Mouse (Mus musculus) left cerebral cortex, postnatal 10 days (tissue): ENCODE results near the gene Nenf. TPM values are rescaled to one million over a fixed set of nuclear protein-coding genes. Genes with fewer than 3 reads are reported as not detected.

ENCODE experiments used
- DNase-seq, 2 experiments: peaks; one replicate each; pipeline ENCODE4 v3.0.0; 2021 to 2022; ENCODE audit warnings: low spot score in 2 of 2, mixed read lengths in 1 of 2; ENCODE audit errors: extremely low spot score in 1 of 2
- intact Hi-C: fragments of 180-260 bp; cut with DNase I; formaldehyde crosslinking; loops from one replicate; pipeline ENCODE4 v1.15.1; 2025
- total RNA-seq, 2 experiments: library from RNA; stranded (reverse); gene quantifications; 2 replicates each; pipeline ENCODE4 v1.2.3; 2021

Nenf gene
- total RNA-seq, 2 experiments from 2014 or later = 81.5 to 82.4 TPM

GRCm38 (mm10) chr1:191293996-191294795, 23.8 kb downstream of the Nenf start:
- intact Hi-C loops = no loop called here
- DNase-seq = no peak

GRCm38 (mm10) chr1:191293051-191293450, 24.9 kb downstream of the Nenf start:
- no peak for DNase-seq
- intact Hi-C loops = no loop called here

GRCm38 (mm10) chr1:191292348-191292747, 25.6 kb downstream of the Nenf start:
- peak; percentile 44 to 55 for DNase-seq
- intact Hi-C loops = no loop called here

GRCm38 (mm10) chr1:191288762-191289161, 29.2 kb downstream of the Nenf start:
- intact Hi-C loops = no loop called here
- peak in 1 of 2 experiments; percentile 67 for DNase-seq

GRCm38 (mm10) chr1:191284502-191284901, 33.5 kb downstream of the Nenf start:
- no peak for DNase-seq
- intact Hi-C loops = no loop called here

- intact Hi-C loops = no loop called here
- DNase-seq = no peak
Observed at GRCm38 (mm10) chr1:191283110-191284040, 34.6 kb downstream of the Nenf start.

- intact Hi-C loops = no loop called here
- no peak for DNase-seq
Observed at GRCm38 (mm10) chr1:191282319-191282718, 35.7 kb downstream of the Nenf start.

- DNase-seq = no peak
- intact Hi-C loops = no loop called here
Observed at GRCm38 (mm10) chr1:191281171-191281570, 36.8 kb downstream of the Nenf start.

- intact Hi-C loops = loop anchor here (5.0 kb wide), 1 partner anchor 181 kb away; the partner anchor contains the start of gene Batf3
- DNase-seq = no peak
Observed at GRCm38 (mm10) chr1:191278324-191278723, 39.7 kb downstream of the Nenf start.

- intact Hi-C loops = loop anchor here (5.0 kb wide), 1 partner anchor 180 kb away; the partner anchor contains the start of gene Batf3
- no peak for DNase-seq
Observed at GRCm38 (mm10) chr1:191277549-191278059, 40.4 kb downstream of the Nenf start.

GRCm38 (mm10) chr1:191276181-191276580, 41.8 kb downstream of the Nenf start:
- intact Hi-C loops = loop anchor here (5.0 kb wide), 1 partner anchor 179 kb away; the partner anchor contains the start of gene Batf3
- no peak for DNase-seq

- intact Hi-C loops = loop anchor here (5.0 kb wide), 1 partner anchor 178 kb away; the partner anchor contains the start of gene Batf3
Observed at GRCm38 (mm10) chr1:191275527-191275926, 42.5 kb downstream of the Nenf start.

GRCm38 (mm10) chr1:191272660-191273059, 45.3 kb downstream of the Nenf start:
- no peak for DNase-seq
- intact Hi-C loops = loop anchor here (5.0 kb wide), 1 partner anchor 90 kb away; no protein-coding TSS in a partner anchor

More at GRCm38 (mm10) chr1:191275527-191275926, 42.5 kb downstream of the Nenf start:
- DNase-seq = peak; percentile 45 to 70

- intact Hi-C loops = no loop called here
- no peak for DNase-seq
Observed at GRCm38 (mm10) chr1:191269648-191269952, 48.4 kb downstream of the Nenf start.

- intact Hi-C loops = no loop called here
- DNase-seq = peak in 1 of 2 experiments; percentile 40
Observed at GRCm38 (mm10) chr1:191268797-191269647, 49.0 kb downstream of the Nenf start.

GRCm38 (mm10) chr1:191267856-191268255, 50.1 kb downstream of the Nenf start:
- DNase-seq = no peak
- intact Hi-C loops = no loop called here

- intact Hi-C loops = no loop called here
- no peak for DNase-seq
Observed at GRCm38 (mm10) chr1:191267162-191267561, 50.8 kb downstream of the Nenf start.

- no peak for DNase-seq
- intact Hi-C loops = no loop called here
Observed at GRCm38 (mm10) chr1:191263471-191263870, 54.5 kb downstream of the Nenf start.
